Mouse (Mus musculus) right cerebral cortex, postnatal 10 days (tissue): ENCODE data around the gene Cldn10.
A peak's percentile ranks its signal among the peaks of the same experiment; 100 is the strongest.
"Not testable (repeated sequence)": the region's sequence is repeated elsewhere in the genome, so short reads cannot be mapped to it uniquely, and the experiment has no call there.

ENCODE experiments used
- DNase-seq, 2 experiments: peaks; one replicate each; pipeline ENCODE4 v3.0.0; 2021; ENCODE audit warnings: low spot score in 2 of 2

The Cldn10 gene

GRCm38 (mm10) chr14:118781601-118782000 lies 6.1 kb upstream of the Cldn10 start:
- no peak for DNase-seq

GRCm38 (mm10) chr14:118782241-118782640 lies 5.5 kb upstream of the Cldn10 start:
- peak in 1 of 2 experiments; percentile 16 for DNase-seq

- peak; percentile 8 to 12 for DNase-seq
Observed at GRCm38 (mm10) chr14:118783326-118783935, 4.3 kb upstream of the Cldn10 start.

- DNase-seq: no peak
Observed at GRCm38 (mm10) chr14:118790217-118790616, 2.5 kb downstream of the Cldn10 start.

- DNase-seq: no peak
Observed at GRCm38 (mm10) chr14:118792957-118793356, 5.2 kb downstream of the Cldn10 start.

GRCm38 (mm10) chr14:118793416-118793815 lies 5.7 kb downstream of the Cldn10 start:
- DNase-seq: no peak

GRCm38 (mm10) chr14:118794196-118794595 lies 6.5 kb downstream of the Cldn10 start:
- DNase-seq: no peak

GRCm38 (mm10) chr14:118794893-118795292 lies 7.2 kb downstream of the Cldn10 start:
- no peak for DNase-seq

GRCm38 (mm10) chr14:118795915-118796693 lies 8.4 kb downstream of the Cldn10 start:
- DNase-seq: no peak

- DNase-seq: no peak
Observed at GRCm38 (mm10) chr14:118796694-118797058, 9.0 kb downstream of the Cldn10 start.

- DNase-seq: no peak
Observed at GRCm38 (mm10) chr14:118797270-118797669, 9.6 kb downstream of the Cldn10 start.

GRCm38 (mm10) chr14:118799918-118800317 lies 12.2 kb downstream of the Cldn10 start:
- DNase-seq: no peak

GRCm38 (mm10) chr14:118803936-118804335 lies 16.2 kb downstream of the Cldn10 start:
- no peak for DNase-seq

GRCm38 (mm10) chr14:118804351-118804750 lies 16.6 kb downstream of the Cldn10 start:
- DNase-seq: no peak

GRCm38 (mm10) chr14:118807653-118808052 lies 19.9 kb downstream of the Cldn10 start:
- no peak for DNase-seq

- DNase-seq: not testable (repeated sequence)
Observed at GRCm38 (mm10) chr14:118808183-118808582, 20.5 kb downstream of the Cldn10 start.

GRCm38 (mm10) chr14:118809686-118810085 lies 22.0 kb downstream of the Cldn10 start:
- DNase-seq: no peak

- not testable (repeated sequence) for DNase-seq
Observed at GRCm38 (mm10) chr14:118811256-118811655, 23.5 kb downstream of the Cldn10 start.

- DNase-seq: no peak
Observed at GRCm38 (mm10) chr14:118813111-118813510, 25.4 kb downstream of the Cldn10 start.

GRCm38 (mm10) chr14:118816503-118816902 lies 28.8 kb downstream of the Cldn10 start:
- peak in 1 of 2 experiments; percentile 50 for DNase-seq

- DNase-seq: peak; percentile 73
Observed at GRCm38 (mm10) chr14:118820111-118820510, 32.4 kb downstream of the Cldn10 start.

GRCm38 (mm10) chr14:118822816-118823215 lies 35.1 kb downstream of the Cldn10 start:
- DNase-seq: no peak

GRCm38 (mm10) chr14:118823313-118823712 lies 35.6 kb downstream of the Cldn10 start:
- no peak for DNase-seq
